Mouse (Mus musculus): ENCODE data around the gene Vgf.

DNA sequence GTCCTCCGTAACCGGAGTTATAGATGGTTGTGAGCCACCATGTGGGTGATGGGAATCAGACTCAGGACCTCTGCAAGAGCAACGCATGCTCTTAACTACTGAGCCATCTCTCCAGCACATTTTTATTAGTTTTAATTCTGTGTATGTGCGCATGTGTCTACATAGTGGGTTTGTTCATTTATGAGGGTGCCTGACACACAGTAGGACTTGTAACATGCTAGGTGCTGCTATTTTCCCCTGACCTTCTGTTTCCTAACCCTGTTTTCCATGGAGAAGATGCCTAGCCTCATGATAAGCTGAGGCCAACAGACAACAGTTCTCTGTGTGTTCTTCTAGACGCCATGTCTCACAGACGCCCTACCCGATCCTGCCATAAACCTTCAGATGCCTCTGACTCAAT lies 17.8 kb downstream of the Vgf start:
- TF ChIP-seq CTCF (IDR thresholded peaks at IDR 0.05; ENCODE audit: control insufficient read depth, insufficient read depth, low read length) (no peak), POLR2A (IDR thresholded peaks at IDR 0.05; ENCODE audit: borderline replicate concordance, control insufficient read depth, low read depth, low read length) (no peak)

Data from bone marrow, adult 2 months (tissue).